Mouse (Mus musculus): ENCODE data around the gene Sowahb. TPM values are rescaled to one million over a fixed set of nuclear protein-coding genes. Genes with fewer than 3 reads are reported as not detected.

Sowahb gene
- polyA plus RNA-seq, 1 experiment, result 5.3 TPM

- Histone ChIP-seq H3K9me3 (replicated peaks; ENCODE audit: control insufficient read depth, insufficient read depth, low read length, poor library complexity, severe bottlenecking) (no peaks in the 10 kb centered on the region), H3K27me3 (ENCODE audit: control insufficient read depth, insufficient read depth, low read length, poor library complexity, severe bottlenecking) (peaks cover 10% of the 10 kb centered on the region; the same call in 1 of the 2 replicates), H3K4me3 (ENCODE audit: low read depth, low read length) (no peak overlapping the region), H3K27ac (ENCODE audit: insufficient read depth, low read length) (no peak overlapping the region), H3K4me1 (ENCODE audit: control insufficient read depth, insufficient read depth, low read length) (peaks cover 3% of the 10 kb centered on the region), H3K9ac (ENCODE audit: low read depth, poor library complexity, severe bottlenecking) (no peak overlapping the region), H3K36me3 (ENCODE audit: control insufficient read depth, insufficient read depth, low read length, poor library complexity, severe bottlenecking) (no peaks in the 10 kb centered on the region)
- TF ChIP-seq CTCF (IDR thresholded peaks at IDR 0.05; ENCODE audit: low read depth, low read length) (no peak), POLR2A (IDR thresholded peaks at IDR 0.05; ENCODE audit: insufficient read depth, low read length) (no peak), EP300 (IDR thresholded peaks at IDR 0.05; ENCODE audit: insufficient read depth, low read depth, low read length) (no peak)
Observed at GRCm38 (mm10) chr5:93041276-93041675, 3.5 kb downstream of the Sowahb start.

- no peak overlapping the region for H3K9ac ChIP-seq (ENCODE audit: low read depth, poor library complexity, severe bottlenecking)
- TF ChIP-seq EP300 (IDR thresholded peaks at IDR 0.05; ENCODE audit: insufficient read depth, low read depth, low read length) (peak; percentile 32; the same call in 1 of the 2 replicates), CTCF (IDR thresholded peaks at IDR 0.05; ENCODE audit: low read depth, low read length) (no peak)
- peaks cover 3% of the 10 kb centered on the region for H3K4me1 ChIP-seq (ENCODE audit: control insufficient read depth, insufficient read depth, low read length)
- no peaks in the 10 kb centered on the region for H3K36me3 ChIP-seq (ENCODE audit: control insufficient read depth, insufficient read depth, low read length, poor library complexity, severe bottlenecking)
- H3K27ac ChIP-seq (ENCODE audit: insufficient read depth, low read length), result no peak overlapping the region
- no peak overlapping the region for H3K4me3 ChIP-seq (ENCODE audit: low read depth, low read length)
- no peaks in the 10 kb centered on the region for H3K9me3 ChIP-seq (replicated peaks; ENCODE audit: control insufficient read depth, insufficient read depth, low read length, poor library complexity, severe bottlenecking)
- H3K27me3 ChIP-seq (ENCODE audit: control insufficient read depth, insufficient read depth, low read length, poor library complexity, severe bottlenecking), result peaks cover 10% of the 10 kb centered on the region; the same call in 1 of the 2 replicates
Observed at GRCm38 (mm10) chr5:93040095-93040494, 4.7 kb downstream of the Sowahb start.

- H3K9me3 ChIP-seq (replicated peaks; ENCODE audit: control insufficient read depth, insufficient read depth, low read length, poor library complexity, severe bottlenecking), result no peaks in the 10 kb centered on the region
- TF ChIP-seq CTCF (IDR thresholded peaks at IDR 0.05; ENCODE audit: low read depth, low read length) (no peak), POLR2A (IDR thresholded peaks at IDR 0.05; ENCODE audit: insufficient read depth, low read length) (no peak), EP300 (IDR thresholded peaks at IDR 0.05; ENCODE audit: insufficient read depth, low read depth, low read length) (no peak)
- H3K4me3 ChIP-seq (ENCODE audit: low read depth, low read length), result no peak overlapping the region
- H3K4me1 ChIP-seq (ENCODE audit: control insufficient read depth, insufficient read depth, low read length), result peaks cover 3% of the 10 kb centered on the region
- H3K27ac ChIP-seq (ENCODE audit: insufficient read depth, low read length), result no peak overlapping the region
- no peak overlapping the region for H3K9ac ChIP-seq (ENCODE audit: low read depth, poor library complexity, severe bottlenecking)
- H3K36me3 ChIP-seq (ENCODE audit: control insufficient read depth, insufficient read depth, low read length, poor library complexity, severe bottlenecking), result no peaks in the 10 kb centered on the region
- no peaks in the 10 kb centered on the region for H3K27me3 ChIP-seq (ENCODE audit: control insufficient read depth, insufficient read depth, low read length, poor library complexity, severe bottlenecking)
Observed at GRCm38 (mm10) chr5:93036254-93036653, 8.6 kb downstream of the Sowahb start.

- TF ChIP-seq EP300 (IDR thresholded peaks at IDR 0.05; ENCODE audit: insufficient read depth, low read depth, low read length), result no peak
- TF ChIP-seq POLR2A (IDR thresholded peaks at IDR 0.05; ENCODE audit: insufficient read depth, low read length), result no peak
- no peak for TF ChIP-seq CTCF (IDR thresholded peaks at IDR 0.05; ENCODE audit: low read depth, low read length)
- Histone ChIP-seq H3K9ac (ENCODE audit: low read depth, poor library complexity, severe bottlenecking) (no peak overlapping the region), H3K36me3 (ENCODE audit: control insufficient read depth, insufficient read depth, low read length, poor library complexity, severe bottlenecking) (no peaks in the 10 kb centered on the region), H3K4me1 (ENCODE audit: control insufficient read depth, insufficient read depth, low read length) (peaks cover 3% of the 10 kb centered on the region), H3K27ac (ENCODE audit: insufficient read depth, low read length) (no peak overlapping the region), H3K9me3 (replicated peaks; ENCODE audit: control insufficient read depth, insufficient read depth, low read length, poor library complexity, severe bottlenecking) (no peaks in the 10 kb centered on the region), H3K4me3 (ENCODE audit: low read depth, low read length) (no peak overlapping the region), H3K27me3 (ENCODE audit: control insufficient read depth, insufficient read depth, low read length, poor library complexity, severe bottlenecking) (no peaks in the 10 kb centered on the region)
Observed at GRCm38 (mm10) chr5:93035285-93035684, 9.5 kb downstream of the Sowahb start.

- Histone ChIP-seq H3K9ac (ENCODE audit: low read depth, poor library complexity, severe bottlenecking) (no peak overlapping the region), H3K9me3 (replicated peaks; ENCODE audit: control insufficient read depth, insufficient read depth, low read length, poor library complexity, severe bottlenecking) (no peaks in the 10 kb centered on the region), H3K27ac (ENCODE audit: insufficient read depth, low read length) (no peak overlapping the region), H3K4me3 (ENCODE audit: low read depth, low read length) (no peak overlapping the region), H3K27me3 (ENCODE audit: control insufficient read depth, insufficient read depth, low read length, poor library complexity, severe bottlenecking) (no peaks in the 10 kb centered on the region), H3K4me1 (ENCODE audit: control insufficient read depth, insufficient read depth, low read length) (no peaks in the 10 kb centered on the region), H3K36me3 (ENCODE audit: control insufficient read depth, insufficient read depth, low read length, poor library complexity, severe bottlenecking) (no peaks in the 10 kb centered on the region)
- TF ChIP-seq EP300 (IDR thresholded peaks at IDR 0.05; ENCODE audit: insufficient read depth, low read depth, low read length), result no peak
- no peak for TF ChIP-seq CTCF (IDR thresholded peaks at IDR 0.05; ENCODE audit: low read depth, low read length)
- TF ChIP-seq POLR2A (IDR thresholded peaks at IDR 0.05; ENCODE audit: insufficient read depth, low read length), result no peak
Observed at GRCm38 (mm10) chr5:93033087-93033870, 11.5 kb downstream of the Sowahb start.

GRCm38 (mm10) chr5:93032621-93033020, 12.2 kb downstream of the Sowahb start:
- Histone ChIP-seq H3K27ac (ENCODE audit: insufficient read depth, low read length) (no peak overlapping the region), H3K27me3 (ENCODE audit: control insufficient read depth, insufficient read depth, low read length, poor library complexity, severe bottlenecking) (no peaks in the 10 kb centered on the region), H3K4me1 (ENCODE audit: control insufficient read depth, insufficient read depth, low read length) (no peaks in the 10 kb centered on the region), H3K4me3 (ENCODE audit: low read depth, low read length) (no peak overlapping the region), H3K36me3 (ENCODE audit: control insufficient read depth, insufficient read depth, low read length, poor library complexity, severe bottlenecking) (no peaks in the 10 kb centered on the region), H3K9ac (ENCODE audit: low read depth, poor library complexity, severe bottlenecking) (no peak overlapping the region), H3K9me3 (replicated peaks; ENCODE audit: control insufficient read depth, insufficient read depth, low read length, poor library complexity, severe bottlenecking) (no peaks in the 10 kb centered on the region)
- TF ChIP-seq EP300 (IDR thresholded peaks at IDR 0.05; ENCODE audit: insufficient read depth, low read depth, low read length), result no peak
- TF ChIP-seq CTCF (IDR thresholded peaks at IDR 0.05; ENCODE audit: low read depth, low read length), result no peak
- no peak for TF ChIP-seq POLR2A (IDR thresholded peaks at IDR 0.05; ENCODE audit: insufficient read depth, low read length)
